Mouse (Mus musculus): ENCODE measurements around the gene Cpz.

DNA sequence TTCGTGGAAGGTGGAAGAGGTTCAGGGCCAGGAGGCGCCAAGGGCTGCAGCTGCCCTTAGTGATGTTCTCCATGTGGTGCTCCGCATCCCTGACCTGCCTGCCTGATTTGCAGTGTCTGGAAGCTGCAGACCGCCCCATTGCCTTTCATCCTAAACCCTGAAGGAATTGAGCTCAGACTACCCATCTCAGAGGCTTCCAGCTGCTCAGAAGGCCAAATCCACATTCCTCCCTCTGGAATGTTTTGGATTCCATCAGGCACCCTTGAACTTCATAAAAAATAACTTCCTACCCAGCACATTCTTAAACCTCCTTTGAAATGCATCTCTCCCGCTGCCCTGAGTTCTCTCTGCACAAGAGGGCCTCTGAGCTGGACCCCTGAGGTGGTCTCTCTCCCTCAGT lies 15.1 kb upstream of the Cpz start:
- TF ChIP-seq CTCF (IDR thresholded peaks at IDR 0.05; ENCODE audit: low read depth), result no peak
- no peak for TF ChIP-seq EP300 (IDR thresholded peaks at IDR 0.05; ENCODE audit: low read depth)
